Mouse (Mus musculus) midbrain, embryonic 11.5 days (tissue): ENCODE data around the gene Mmp23. TPM values are rescaled to one million over a fixed set of nuclear protein-coding genes. Genes with fewer than 3 reads are reported as not detected.
A peak's percentile ranks its signal among the peaks of the same experiment; 100 is the strongest.

Experiments used
- ATAC-seq: fragments of 200-750 bp; cut with Nextera tagmentation; 2 replicates; pipeline ENCODE4 v1.8.0; 2017; ENCODE audit warnings: moderate TSS enrichment, moderate library complexity; ENCODE audit not compliant: low FRiP score
- DNase-seq: peaks from one replicate; pipeline ENCODE4 v3.0.0; 2015; ENCODE audit warnings: low spot score; ENCODE audit errors: missing footprints
- H3K27ac ChIP-seq: fragments of 300-500 bp; sonication (generic); 2 replicates; pipeline ENCODE4 v1.5.1; 2014; ENCODE audit warnings: low read depth, low read length
- H3K27me3 ChIP-seq: fragments of 300-500 bp; sonication (generic); 2 replicates; pipeline ENCODE4 v1.6.1; 2014; ENCODE audit warnings: mild to moderate bottlenecking, low read length, moderate library complexity, mixed read lengths; ENCODE audit not compliant: control insufficient read depth, insufficient read depth
- H3K36me3 ChIP-seq: fragments of 300-500 bp; sonication (generic); 2 replicates; pipeline ENCODE4 v1.6.1; 2014; ENCODE audit warnings: mild to moderate bottlenecking, low read length, moderate library complexity, mixed read lengths; ENCODE audit not compliant: control insufficient read depth, insufficient read depth
- H3K4me1 ChIP-seq: fragments of 300-500 bp; sonication (generic); 2 replicates; pipeline ENCODE4 v1.6.1; 2014; ENCODE audit warnings: low read length; ENCODE audit not compliant: control insufficient read depth, insufficient read depth
- H3K4me2 ChIP-seq: fragments of 300-500 bp; sonication (generic); 2 replicates; pipeline ENCODE4 v1.6.1; 2014; ENCODE audit warnings: mild to moderate bottlenecking, moderate library complexity
- H3K4me3 ChIP-seq: fragments of 300-500 bp; sonication (generic); 2 replicates; pipeline ENCODE4 v1.5.1; 2014; ENCODE audit warnings: low read depth, low read length
- H3K9ac ChIP-seq: fragments of 300-500 bp; sonication (generic); 2 replicates; pipeline ENCODE4 v1.6.1; 2014; ENCODE audit warnings: low read length
- H3K9me3 ChIP-seq: fragments of 300-500 bp; sonication (generic); 2 replicates; pipeline ENCODE4 v1.6.1; 2016; ENCODE audit warnings: low read length; ENCODE audit not compliant: control insufficient read depth
- WGBS: fragments of 180-500 bp; shearing (Covaris S2); extraction: QIAGEN DNeasy Blood & Tissue Kit; methylation state at CpG from one replicate; pipeline ENCODE4 v1.1.7; 2014; 5-methylcytosine and 5-hydroxymethylcytosine counted together
- polyA plus RNA-seq: library from polyadenylated mRNA; unstranded; fragments of >200 nt; fragmentation: Nextera tagmentation; extraction: Ambion mirVana; gene quantifications from 2 replicates; pipeline ENCODE4 v1.2.1, GENCODE M21; 2014

The Mmp23 gene
- polyA plus RNA-seq, result 2.5 and 4.1 TPM in 2 replicates

DNA sequence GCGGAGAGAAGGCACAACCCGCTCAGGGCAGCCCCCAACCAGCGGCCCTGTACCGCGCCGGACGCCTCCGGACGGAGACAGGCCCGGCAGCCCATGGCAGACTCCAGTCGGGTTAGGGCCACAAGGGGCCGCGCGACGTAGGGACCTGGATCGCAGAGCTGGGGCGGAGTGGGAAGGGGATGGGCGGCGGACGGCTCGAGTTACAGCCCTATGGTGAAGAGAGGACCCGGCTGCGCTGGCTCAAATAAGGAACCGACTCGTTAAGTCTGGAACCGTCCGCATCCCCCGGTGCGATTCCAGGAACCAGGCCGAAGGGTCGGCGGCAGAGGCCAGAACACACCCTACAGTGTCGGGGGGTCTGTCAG, at the start of gene Mmp23:
Gene Mmp23, minus strand, starts transcription at position 299 of the 365 bp plus-strand sequence.
- DNase-seq, result no peak
- no peak within 1 kb of the TSS for H3K27ac ChIP-seq

DNA sequence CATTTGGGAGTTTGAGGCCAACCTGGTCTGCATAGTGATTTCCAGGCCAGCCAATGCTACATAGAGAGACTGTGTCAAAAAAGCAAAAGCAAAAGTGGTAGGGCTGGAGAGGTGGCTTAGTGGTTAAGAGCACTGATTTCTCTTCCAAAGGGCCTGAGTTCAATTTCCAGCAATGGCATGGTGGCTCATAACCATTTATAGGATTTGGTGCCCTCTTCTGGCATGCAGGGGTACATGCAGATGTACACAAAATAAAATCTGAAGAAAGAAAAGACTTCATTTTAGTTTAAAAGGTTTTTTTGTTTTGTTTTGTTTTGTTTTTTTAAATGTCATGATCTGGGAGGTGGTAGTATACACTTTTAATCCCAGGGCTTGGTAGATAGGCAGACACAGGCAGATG, 47.2 kb upstream of the Mmp23 start:
- DNase-seq (no peak), ATAC-seq (no peak)
- Histone ChIP-seq H3K4me3 (no peak overlapping the region), H3K4me2 (no peak overlapping the region), H3K27me3 (peaks cover 4% of the 10 kb centered on the region), H3K36me3 (no peaks in the 10 kb centered on the region), H3K4me1 (peaks cover 3% of the 10 kb centered on the region; the same call in 1 of the 2 replicates), H3K9me3 (no peaks in the 10 kb centered on the region), H3K27ac (no peak overlapping the region), H3K9ac (no peak overlapping the region)

More for the DNA sequence above, at the start of gene Mmp23:
- peaks cover 23% of the 10 kb centered on the region for H3K4me1 ChIP-seq
- peak within 1 kb of the TSS; percentile 34 for H3K4me3 ChIP-seq
- peaks cover 55% of the 10 kb centered on the region for H3K27me3 ChIP-seq
- peaks cover 22% of the 10 kb centered on the region for H3K36me3 ChIP-seq
- H3K9ac ChIP-seq, result peak within 1 kb of the TSS; percentile 60
- peak within 1 kb of the TSS; percentile 72 for H3K4me2 ChIP-seq
- no peaks in the 10 kb centered on the region for H3K9me3 ChIP-seq
- under 1% methylated on average over 33 of the region's 33 CpGs for WGBS
- peak; percentile 62 for ATAC-seq

GRCm38 (mm10) chr4:155696261-155697255, 43.4 kb upstream of the Mmp23 start:
- 79% methylated on average over 16 of the region's 16 CpGs for WGBS
- no peaks in the 10 kb centered on the region for H3K36me3 ChIP-seq
- ATAC-seq (no peak), DNase-seq (no peak)
- H3K4me2 ChIP-seq, result no peak overlapping the region
- H3K27me3 ChIP-seq, result peaks cover 15% of the 10 kb centered on the region
- no peak overlapping the region for H3K27ac ChIP-seq
- H3K4me1 ChIP-seq, result 0 out of 2 replicates have a peak, but pooled peaks cover 4% of the 10 kb centered on the region
- H3K4me3 ChIP-seq, result no peak overlapping the region
- H3K9me3 ChIP-seq, result no peaks in the 10 kb centered on the region
- no peak overlapping the region for H3K9ac ChIP-seq

DNA sequence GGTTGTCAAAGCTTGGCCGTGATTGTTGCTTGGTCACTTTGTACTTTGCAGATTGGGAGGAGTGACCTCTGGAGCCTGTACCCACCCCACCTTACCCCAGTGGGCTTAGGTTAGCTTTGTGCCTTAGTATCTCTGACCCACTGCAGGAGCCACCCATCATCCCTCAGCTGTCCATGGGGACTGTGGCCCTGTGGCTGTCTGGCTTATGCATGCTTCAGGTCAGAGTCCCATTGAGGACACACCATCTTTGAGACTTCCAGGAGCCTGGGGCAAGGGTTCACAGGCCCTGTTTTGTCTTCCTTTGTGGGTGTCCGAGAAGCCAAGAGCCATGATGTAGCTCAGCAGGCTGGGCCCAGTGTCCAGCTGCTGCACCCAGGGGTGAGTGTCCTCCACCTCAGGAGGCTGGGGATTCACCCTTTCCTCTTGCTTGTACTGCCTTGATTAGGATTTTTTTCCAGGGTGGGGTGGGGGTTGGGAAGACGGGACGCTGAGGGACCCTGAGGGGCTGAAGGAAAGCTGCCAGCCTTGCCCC, 42.4 kb upstream of the Mmp23 start:
- H3K27me3 ChIP-seq, result peaks cover 15% of the 10 kb centered on the region
- no peak overlapping the region for H3K27ac ChIP-seq
- ATAC-seq (no peak), DNase-seq (no peak)
- H3K9ac ChIP-seq, result no peak overlapping the region
- 0 out of 2 replicates have a peak overlapping the region, but pooled peaks have one; percentile 90 for H3K4me2 ChIP-seq
- no peaks in the 10 kb centered on the region for H3K36me3 ChIP-seq
- H3K4me1 ChIP-seq, result 0 out of 2 replicates have a peak, but pooled peaks cover 4% of the 10 kb centered on the region
- no peak overlapping the region for H3K4me3 ChIP-seq
- 75% methylated on average over 4 of the region's 4 CpGs for WGBS
- H3K9me3 ChIP-seq, result no peaks in the 10 kb centered on the region

DNA sequence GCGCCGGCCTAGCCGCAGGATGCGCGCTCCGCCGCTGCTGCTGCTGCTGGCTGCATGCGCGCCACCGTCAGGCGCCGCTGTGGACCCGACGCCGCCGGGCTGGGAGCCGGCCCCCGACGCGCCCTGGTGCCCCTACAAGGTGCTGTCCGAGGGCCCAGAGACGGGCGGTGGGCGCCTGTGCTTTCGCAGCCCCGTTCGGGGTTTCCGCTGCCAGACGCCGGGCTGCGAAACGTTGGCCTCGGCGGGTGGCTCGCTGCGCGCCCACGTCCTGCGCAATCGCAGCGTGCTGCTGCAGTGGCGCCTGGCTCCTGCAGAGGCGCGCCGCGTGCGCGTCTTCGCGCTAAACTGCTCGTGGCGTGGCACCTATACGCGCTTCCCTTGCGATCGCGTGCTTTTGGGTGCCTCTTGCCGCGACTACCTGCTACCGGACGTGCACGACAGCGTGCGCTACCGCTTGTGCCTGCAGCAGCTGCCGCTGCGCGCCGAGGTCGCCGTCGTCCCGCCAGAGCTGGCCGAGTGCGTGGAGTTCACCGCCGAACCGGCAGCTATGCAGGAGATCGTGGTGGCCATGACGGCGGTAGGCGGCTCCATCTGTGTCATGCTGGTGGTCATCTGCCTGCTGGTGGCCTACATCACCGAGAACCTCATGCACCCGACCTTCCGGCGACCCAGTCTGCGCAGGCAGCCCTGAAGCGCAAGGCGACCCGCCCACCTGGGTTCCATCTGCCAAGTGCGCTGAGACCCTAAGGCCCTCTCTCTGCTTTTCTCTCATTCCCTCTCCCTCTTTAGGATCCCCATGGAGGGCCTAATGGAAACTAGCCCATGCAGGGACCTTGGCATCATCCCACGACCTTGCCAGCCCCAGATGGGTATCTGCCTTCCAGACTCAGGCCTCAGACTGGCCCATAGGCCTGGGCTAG, 41.6 kb upstream of the Mmp23 start:
- WGBS, result 1% methylated on average over 89 of the region's 92 CpGs
- no peak overlapping the region for H3K27ac ChIP-seq
- peak overlapping the region; percentile 70 for H3K4me3 ChIP-seq
- DNase-seq (peak; percentile 93), ATAC-seq (peak; percentile 72)
- peak overlapping the region; percentile 90 for H3K4me2 ChIP-seq
- H3K4me1 ChIP-seq, result 0 out of 2 replicates have a peak, but pooled peaks cover 4% of the 10 kb centered on the region
- peak overlapping the region; percentile 74 for H3K9ac ChIP-seq
- no peaks in the 10 kb centered on the region for H3K9me3 ChIP-seq
- H3K36me3 ChIP-seq, result no peaks in the 10 kb centered on the region
- H3K27me3 ChIP-seq, result peaks cover 15% of the 10 kb centered on the region

- Histone ChIP-seq H3K4me2 (peak within 1 kb of the TSS; percentile 90), H3K9ac (peak within 1 kb of the TSS; percentile 74), H3K36me3 (no peaks in the 10 kb centered on the region), H3K27me3 (peaks cover 15% of the 10 kb centered on the region), H3K9me3 (no peaks in the 10 kb centered on the region), H3K27ac (no peak within 1 kb of the TSS), H3K4me1 (0 out of 2 replicates have a peak, but pooled peaks cover 4% of the 10 kb centered on the region), H3K4me3 (peak within 1 kb of the TSS; percentile 70)
- 2% methylated on average over 27 of the region's 47 CpGs for WGBS
- DNase-seq, result peak; percentile 94
- ATAC-seq, result peak; percentile 78
Observed at GRCm38 (mm10) chr4:155694111-155694481, 40.9 kb upstream of the Mmp23 start, which contains the start of gene Fndc10. Gene Fndc10 (plus strand): TSS chr4:155694342.

DNA sequence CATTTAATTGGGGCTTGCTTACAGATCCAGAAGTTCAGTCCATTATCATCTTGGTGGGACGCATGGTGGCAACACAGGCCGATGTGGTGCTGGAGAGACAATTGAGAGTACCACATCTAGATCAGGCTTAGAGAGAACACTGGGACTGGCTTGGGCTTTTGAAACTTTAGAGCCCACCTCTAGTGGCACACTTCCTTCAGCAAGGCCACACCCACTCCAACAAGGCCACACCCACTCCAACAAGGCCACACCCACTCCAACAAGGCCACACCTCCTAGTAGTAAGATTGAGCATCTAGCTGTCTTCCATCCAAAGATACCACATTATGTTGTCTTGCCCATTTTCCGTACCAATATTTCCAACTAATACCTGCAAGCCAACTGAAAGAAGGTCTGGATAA, 39.2 kb upstream of the Mmp23 start:
- Histone ChIP-seq H3K9ac (no peak overlapping the region), H3K27me3 (peaks cover 15% of the 10 kb centered on the region), H3K9me3 (no peaks in the 10 kb centered on the region), H3K27ac (no peak overlapping the region), H3K36me3 (no peaks in the 10 kb centered on the region), H3K4me3 (no peak overlapping the region), H3K4me2 (no peak overlapping the region), H3K4me1 (0 out of 2 replicates have a peak, but pooled peaks cover 4% of the 10 kb centered on the region)
- WGBS, result 95% methylated on average over 3 of the region's 3 CpGs
- ATAC-seq, result no peak
- no peak for DNase-seq

GRCm38 (mm10) chr4:155690571-155691375, 37.6 kb upstream of the Mmp23 start:
- Histone ChIP-seq H3K4me1 (0 out of 2 replicates have a peak, but pooled peaks cover 4% of the 10 kb centered on the region), H3K27me3 (peaks cover 14% of the 10 kb centered on the region), H3K4me3 (no peak overlapping the region), H3K27ac (no peak overlapping the region), H3K9me3 (no peaks in the 10 kb centered on the region), H3K9ac (no peak overlapping the region), H3K36me3 (no peaks in the 10 kb centered on the region), H3K4me2 (no peak overlapping the region)
- WGBS, result 84% methylated on average over 12 of the region's 12 CpGs
- ATAC-seq (no peak), DNase-seq (no peak)
